Mouse (Mus musculus) embryonic facial prominence, embryonic 15.5 days (tissue): ENCODE measurements at regions not wholly inside any gene's neighbourhood (a gene's known extent, or its start where the extent isn't known, plus 50 kb on each side); places are given as distances from the start of the nearest gene placed in this dataset.

Source experiments
- ATAC-seq: fragments of 200-750 bp; cut with Nextera tagmentation; 2 replicates; pipeline ENCODE4 v1.8.0; 2017; ENCODE audit warnings: low read depth, moderate TSS enrichment; ENCODE audit not compliant: insufficient number of reproducible peaks, low FRiP score, low TSS enrichment
- H3K27ac ChIP-seq: fragments of 300-500 bp; sonication (generic); replicated peaks from 2 replicates; pipeline ENCODE4 v1.5.1; 2015; ENCODE audit warnings: mild to moderate bottlenecking, inconsistent platforms
- H3K27me3 ChIP-seq: fragments of 300-500 bp; sonication (generic); 2 replicates; pipeline ENCODE4 v1.6.1; 2015; ENCODE audit warnings: inconsistent platforms
- H3K36me3 ChIP-seq: fragments of 300-500 bp; sonication (generic); 2 replicates; pipeline ENCODE4 v1.6.1; 2015; ENCODE audit warnings: mild to moderate bottlenecking, inconsistent platforms
- H3K4me1 ChIP-seq: fragments of 300-500 bp; sonication (generic); 2 replicates; pipeline ENCODE4 v1.6.1; 2015; ENCODE audit warnings: inconsistent platforms
- H3K4me2 ChIP-seq: fragments of 300-500 bp; sonication (generic); replicated peaks from 2 replicates; pipeline ENCODE4 v1.6.1; 2015; ENCODE audit warnings: mild to moderate bottlenecking, inconsistent platforms
- H3K4me3 ChIP-seq: fragments of 300-500 bp; sonication (generic); replicated peaks from 2 replicates; pipeline ENCODE4 v1.5.1; 2015; ENCODE audit warnings: mild to moderate bottlenecking, inconsistent platforms
- H3K9ac ChIP-seq: fragments of 300-500 bp; sonication (generic); 2 replicates; pipeline ENCODE4 v1.6.1; 2015; ENCODE audit warnings: inconsistent platforms
- H3K9me3 ChIP-seq: fragments of 300-500 bp; sonication (generic); replicated peaks from 2 replicates; pipeline ENCODE4 v1.6.1; 2016; ENCODE audit warnings: inconsistent platforms
- WGBS: fragments of 180-500 bp; shearing (Covaris S2); methylation state at CpG from one replicate; pipeline ENCODE4 v1.1.7; 2015; 5-methylcytosine and 5-hydroxymethylcytosine counted together

DNA sequence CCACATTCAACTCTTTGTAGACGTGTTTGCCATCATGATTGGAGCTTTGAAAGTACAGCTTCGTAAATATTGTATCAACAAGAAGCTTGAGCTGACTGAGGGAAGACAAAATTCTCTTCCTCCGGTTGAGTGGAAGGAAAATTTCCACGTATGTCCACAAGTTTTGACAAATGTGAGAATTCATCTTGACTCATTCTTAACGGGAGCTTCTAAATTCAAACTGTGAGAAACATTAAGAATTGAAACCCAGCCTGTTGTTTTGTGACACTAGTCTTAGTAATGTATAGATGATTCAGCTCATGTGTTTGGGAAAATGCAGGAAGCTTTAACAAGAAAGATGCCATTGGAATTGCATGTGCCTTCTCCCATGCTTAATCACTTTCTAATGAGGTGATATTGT lies 68.9 kb downstream of the Rbm43 start:
- H3K4me1 ChIP-seq, result no peaks in the 10 kb centered on the region

DNA sequence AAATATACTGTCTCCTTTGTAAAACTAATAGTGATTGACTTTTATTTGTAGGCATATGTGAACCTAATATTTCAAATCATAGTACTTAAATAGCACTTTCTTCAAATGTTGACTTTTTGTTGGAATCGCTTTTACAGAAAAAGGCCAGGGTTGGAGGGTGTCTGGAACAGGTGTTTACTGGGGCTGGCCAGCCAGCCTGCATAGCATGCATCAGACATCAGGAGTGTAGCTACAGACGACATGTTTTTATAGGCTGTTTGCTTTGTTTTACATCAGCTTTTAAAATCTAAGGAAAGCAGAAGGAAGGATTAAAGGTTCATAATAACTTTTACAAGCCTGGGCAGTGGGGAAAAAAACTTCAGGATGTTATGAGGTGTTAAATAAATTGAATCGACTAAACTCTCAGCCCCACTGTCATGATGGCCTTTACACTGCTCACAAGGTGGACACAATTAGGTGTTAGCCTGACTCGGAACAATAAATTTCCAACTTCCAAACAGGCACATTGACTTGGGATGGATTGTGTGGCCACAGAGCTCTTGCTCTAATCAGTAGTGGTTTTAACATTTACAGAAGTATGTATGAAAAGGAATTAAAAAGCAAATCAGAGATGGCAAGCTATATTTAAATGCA lies 66.0 kb downstream of the Rbm43 start:
- Histone ChIP-seq H3K27me3 (no peaks in the 10 kb centered on the region), H3K4me2 (no peak overlapping the region), H3K27ac (no peak overlapping the region), H3K36me3 (no peaks in the 10 kb centered on the region), H3K4me3 (no peak overlapping the region), H3K9ac (no peak overlapping the region), H3K4me1 (no peaks in the 10 kb centered on the region), H3K9me3 (no peaks in the 10 kb centered on the region)
- WGBS, result 67% methylated on average over 4 of the region's 4 CpGs
- no peak for ATAC-seq

More for the DNA sequence above, 68.9 kb downstream of the Rbm43 start:
- Histone ChIP-seq H3K9ac (no peak overlapping the region), H3K9me3 (no peaks in the 10 kb centered on the region), H3K27me3 (no peaks in the 10 kb centered on the region), H3K36me3 (no peaks in the 10 kb centered on the region), H3K27ac (no peak overlapping the region), H3K4me3 (no peak overlapping the region), H3K4me2 (no peak overlapping the region)
- ATAC-seq, result no peak
- WGBS, result 81% methylated on average over 5 of the region's 5 CpGs

DNA sequence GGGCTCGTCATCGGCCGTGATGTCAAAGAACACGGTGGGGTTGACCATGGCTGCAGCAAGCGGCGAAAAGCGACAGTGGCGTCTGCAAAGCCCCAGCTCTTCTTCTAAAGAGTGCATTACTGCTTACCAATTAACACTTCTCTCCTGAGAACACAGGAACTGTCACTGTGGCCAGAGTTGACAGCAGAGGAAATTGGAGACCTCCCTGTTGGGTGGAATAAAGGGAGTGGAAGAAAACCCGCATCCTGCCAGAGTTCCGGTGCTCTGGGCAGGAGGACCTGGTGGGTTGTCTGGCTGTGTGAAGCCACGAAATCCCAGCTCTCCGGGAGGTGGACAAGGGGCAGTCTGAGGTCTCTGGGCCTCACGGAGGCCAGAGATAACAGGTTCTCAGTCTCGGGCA lies 63.4 kb downstream of the Rbm43 start:
- H3K9ac ChIP-seq, result no peak overlapping the region
- H3K27me3 ChIP-seq, result no peaks in the 10 kb centered on the region
- ATAC-seq, result no peak
- H3K36me3 ChIP-seq, result no peaks in the 10 kb centered on the region
- H3K27ac ChIP-seq, result no peak overlapping the region
- no peak overlapping the region for H3K4me3 ChIP-seq
- no peak overlapping the region for H3K4me2 ChIP-seq
- no peaks in the 10 kb centered on the region for H3K4me1 ChIP-seq
- 76% methylated on average over 14 of the region's 14 CpGs for WGBS
- no peaks in the 10 kb centered on the region for H3K9me3 ChIP-seq
